Mouse (Mus musculus): ENCODE measurements around the gene Actr1b. TPM values are rescaled to one million over a fixed set of nuclear protein-coding genes. Genes with fewer than 3 reads are reported as not detected.

Actr1b gene
- polyA plus RNA-seq, 1 experiment from 2014 or later = 135 TPM

DNA sequence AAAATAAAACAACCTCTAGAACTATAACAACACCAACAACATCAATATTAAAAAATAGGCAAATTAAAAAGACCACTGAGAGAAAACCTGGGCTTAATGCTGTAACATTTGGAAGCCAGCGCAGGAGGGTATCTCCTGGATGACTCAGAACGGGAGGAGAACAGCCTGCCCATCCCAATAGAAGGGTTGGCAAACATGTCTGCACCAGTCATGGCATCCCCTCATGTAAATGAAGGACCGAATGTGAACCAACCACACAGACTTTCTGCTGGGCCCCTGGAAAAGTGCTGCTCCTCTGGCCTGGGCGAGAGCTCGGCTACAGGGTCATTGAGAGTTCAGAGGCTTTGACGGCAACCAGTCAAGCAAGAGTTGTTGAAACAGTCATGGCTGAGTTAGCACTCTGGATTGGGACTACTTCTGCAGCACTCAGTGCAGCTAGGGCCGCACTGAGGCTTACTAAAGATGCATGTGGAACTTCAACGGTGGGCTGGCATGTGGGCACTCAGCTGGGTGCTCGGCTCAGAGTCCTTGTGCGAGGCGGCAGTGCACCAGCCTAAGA, 49.0 kb downstream of the Actr1b start:
- Histone ChIP-seq H3K9me3 (no peaks in the 10 kb centered on the region), H3K4me1 (replicated peaks) (peaks cover 5% of the 10 kb centered on the region; the same call in 1 of the 2 replicates), H3K4me3 (no peak overlapping the region), H3K27me3 (ENCODE audit: insufficient read depth, poor library complexity, severe bottlenecking) (no peaks in the 10 kb centered on the region), H3K36me3 (no peaks in the 10 kb centered on the region), H3K27ac (no peak overlapping the region)
- DNase-seq (ENCODE audit: low spot score) = no peak
- 61% methylated on average over 11 of the region's 11 CpGs for WGBS

DNA sequence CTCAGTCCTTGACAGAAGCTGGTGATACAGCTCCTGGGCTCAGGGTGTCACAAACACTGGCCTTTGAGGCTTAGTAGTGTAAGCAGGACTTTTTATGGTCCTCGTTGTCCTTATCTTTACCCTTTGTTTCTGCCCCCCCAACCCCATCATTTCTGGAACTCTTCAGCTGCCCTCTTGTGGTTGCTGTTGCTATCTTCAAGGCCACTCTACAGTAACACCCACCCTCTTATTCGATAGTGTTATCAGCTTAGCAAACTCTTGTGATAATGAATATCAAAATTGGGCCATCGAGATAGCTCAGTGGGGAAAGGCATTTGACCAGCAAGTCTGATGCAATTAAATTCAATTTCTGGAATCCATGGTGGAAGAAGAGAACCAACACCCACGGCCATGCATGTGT, 49.8 kb downstream of the Actr1b start:
- 74% methylated on average over 4 of the region's 4 CpGs for WGBS

DNA sequence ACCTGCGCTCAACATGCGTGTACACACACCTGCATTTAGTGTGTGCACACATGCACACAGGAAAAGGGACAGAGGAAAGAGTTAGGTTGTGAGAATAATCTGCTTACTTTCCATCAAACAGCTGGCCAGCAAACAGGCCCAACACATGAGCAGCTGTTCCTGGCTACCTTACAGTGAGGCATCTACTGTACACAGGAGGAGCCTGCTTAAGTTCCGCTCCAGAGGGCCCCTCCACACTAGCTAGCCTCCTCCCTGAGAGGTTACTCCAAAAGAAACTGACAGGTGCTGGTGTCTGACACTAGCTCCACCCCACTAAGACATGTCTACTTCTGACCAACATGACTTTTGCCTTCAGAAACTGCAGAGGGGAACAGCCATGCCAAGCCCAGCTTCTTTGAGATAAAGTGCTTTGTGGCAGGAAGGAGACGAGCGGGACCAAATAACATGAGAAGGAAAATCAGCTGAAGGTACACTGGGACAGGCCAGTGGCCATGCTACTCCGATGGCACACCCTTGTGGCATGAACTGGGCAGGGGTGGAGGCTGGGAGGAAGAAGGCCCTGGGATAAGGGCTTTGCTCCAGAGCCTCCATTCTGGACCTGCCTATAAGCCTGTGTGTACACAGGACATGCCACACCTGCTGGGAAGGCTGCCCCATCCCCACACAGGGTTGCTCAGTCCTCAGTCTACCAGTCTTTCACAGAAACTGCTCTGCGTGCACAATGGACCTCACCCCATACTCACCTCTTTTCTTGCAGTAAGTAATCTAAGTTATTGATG, 55.4 kb downstream of the Actr1b start:
- no peaks in the 10 kb centered on the region for H3K4me1 ChIP-seq (replicated peaks)
- no peaks in the 10 kb centered on the region for H3K36me3 ChIP-seq
- no peak for DNase-seq (ENCODE audit: low spot score)
- 87% methylated on average over 7 of the region's 7 CpGs for WGBS
- no peak overlapping the region for H3K4me3 ChIP-seq
- no peaks in the 10 kb centered on the region for H3K9me3 ChIP-seq
- H3K27me3 ChIP-seq (ENCODE audit: insufficient read depth, poor library complexity, severe bottlenecking) = no peaks in the 10 kb centered on the region
- H3K27ac ChIP-seq = no peak overlapping the region

More for the DNA sequence above, 49.8 kb downstream of the Actr1b start:
- H3K4me1 ChIP-seq (replicated peaks) = peaks cover 5% of the 10 kb centered on the region; the same call in 1 of the 2 replicates
- no peak overlapping the region for H3K27ac ChIP-seq
- H3K27me3 ChIP-seq (ENCODE audit: insufficient read depth, poor library complexity, severe bottlenecking) = no peaks in the 10 kb centered on the region
- H3K9me3 ChIP-seq = no peaks in the 10 kb centered on the region
- no peak overlapping the region for H3K4me3 ChIP-seq
- no peaks in the 10 kb centered on the region for H3K36me3 ChIP-seq
- DNase-seq (ENCODE audit: low spot score) = no peak

DNA sequence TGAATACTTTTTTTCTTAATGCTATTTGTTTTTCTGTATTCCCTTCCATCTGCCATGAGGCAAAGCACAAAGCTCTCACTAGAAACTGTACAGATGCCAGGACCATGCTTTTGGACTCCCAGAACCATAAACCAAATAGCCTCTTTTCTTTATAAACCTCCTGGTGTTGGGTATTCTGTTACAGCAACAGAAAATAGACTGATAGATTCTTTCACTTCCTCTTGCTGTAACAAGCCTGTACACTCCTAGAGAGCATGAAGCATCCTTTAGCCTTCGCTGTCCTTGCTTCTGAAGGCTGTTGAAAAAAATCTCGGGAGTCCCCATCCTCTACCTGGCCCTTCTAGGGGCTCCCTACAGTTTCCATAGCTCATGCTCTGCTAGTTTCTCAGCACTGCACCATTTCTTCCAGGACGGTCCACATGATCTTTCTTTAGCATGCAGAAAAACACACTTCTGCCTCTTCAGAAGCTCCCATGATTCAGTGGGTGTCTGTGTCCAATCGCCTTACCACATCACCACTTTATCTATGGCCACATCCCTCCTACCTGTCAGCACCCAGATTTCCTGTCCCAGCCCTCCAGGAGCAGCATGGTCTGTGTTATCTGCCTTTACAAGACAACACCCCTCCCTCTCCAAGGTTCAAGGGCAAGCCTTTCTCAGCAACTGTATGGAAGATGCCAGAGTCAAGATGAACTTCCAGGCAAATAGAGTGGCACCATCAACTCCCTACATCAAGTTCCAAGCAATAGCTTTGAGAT, 56.4 kb downstream of the Actr1b start:
- Histone ChIP-seq H3K36me3 (no peaks in the 10 kb centered on the region), H3K4me3 (no peak overlapping the region), H3K9me3 (no peaks in the 10 kb centered on the region), H3K4me1 (replicated peaks) (no peaks in the 10 kb centered on the region), H3K27ac (no peak overlapping the region), H3K27me3 (ENCODE audit: insufficient read depth, poor library complexity, severe bottlenecking) (no peaks in the 10 kb centered on the region)
- WGBS = 84% methylated on average over 4 of the region's 4 CpGs
- no peak for DNase-seq (ENCODE audit: low spot score)

DNA sequence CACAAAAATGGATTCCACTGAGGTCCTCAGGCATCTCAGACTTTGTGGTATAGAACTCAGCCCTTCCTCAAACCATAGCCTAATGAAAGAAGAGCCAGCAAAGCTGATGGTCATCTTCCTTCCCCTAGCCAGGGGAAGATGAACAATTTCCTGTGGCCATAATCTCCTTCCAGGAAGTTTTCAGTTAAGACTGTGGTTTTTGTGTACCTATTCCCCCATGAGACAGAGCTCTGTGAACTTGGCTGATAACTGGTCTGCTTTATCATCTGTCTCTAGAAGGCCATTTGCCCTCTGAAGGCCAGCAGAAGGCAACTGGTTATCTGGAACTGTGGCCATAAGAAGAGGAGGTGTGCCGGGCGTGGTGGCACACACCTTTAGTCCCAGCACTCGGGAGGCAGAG, 58.0 kb downstream of the Actr1b start:
- no peaks in the 10 kb centered on the region for H3K4me1 ChIP-seq (replicated peaks)
- H3K9me3 ChIP-seq = no peaks in the 10 kb centered on the region
- H3K27ac ChIP-seq = no peak overlapping the region
- H3K36me3 ChIP-seq = no peaks in the 10 kb centered on the region
- H3K27me3 ChIP-seq (ENCODE audit: insufficient read depth, poor library complexity, severe bottlenecking) = no peaks in the 10 kb centered on the region
- no peak overlapping the region for H3K4me3 ChIP-seq
- no peak for DNase-seq (ENCODE audit: low spot score)
- WGBS = 87% methylated on average over 3 of the region's 3 CpGs

DNA sequence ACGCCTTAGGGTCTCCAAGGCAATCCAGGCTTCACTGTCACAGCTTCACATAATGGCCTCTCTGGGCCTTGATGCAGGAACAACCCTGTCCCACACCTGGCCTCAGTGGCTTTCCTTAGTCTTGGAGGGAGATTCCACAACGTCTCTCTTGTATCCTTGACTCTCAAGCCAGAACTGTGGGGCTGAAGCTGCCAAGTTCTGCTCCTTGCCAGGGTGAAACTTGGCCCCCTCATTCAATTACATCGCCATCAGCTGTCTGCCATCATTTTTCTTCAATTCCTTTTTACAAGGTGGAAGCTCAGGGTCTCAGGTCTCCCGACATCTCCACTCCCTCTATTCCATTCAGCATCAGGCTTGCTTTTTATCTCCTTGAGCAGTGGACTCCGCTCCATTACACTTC, 59.2 kb downstream of the Actr1b start:
- WGBS = 86% methylated on average over 5 of the region's 5 CpGs

More for the DNA sequence above, 59.2 kb downstream of the Actr1b start:
- H3K9me3 ChIP-seq = no peaks in the 10 kb centered on the region
- no peak for DNase-seq (ENCODE audit: low spot score)
- H3K27ac ChIP-seq = no peak overlapping the region
- no peaks in the 10 kb centered on the region for H3K36me3 ChIP-seq
- H3K4me3 ChIP-seq = no peak overlapping the region
- H3K27me3 ChIP-seq (ENCODE audit: insufficient read depth, poor library complexity, severe bottlenecking) = no peaks in the 10 kb centered on the region
- H3K4me1 ChIP-seq (replicated peaks) = no peaks in the 10 kb centered on the region

Other genes starting within 250 kb of the Actr1b start
- 13.4 and 15.3 TPM in 2 replicates for gene Cnnm4, start 242.8 kb downstream of the Actr1b start, polyA plus RNA-seq (2016; fragmentation: Nextera tagmentation; extraction: Ambion mirVana)
- 3.2 and 3.5 TPM in 2 replicates for gene Cnnm3, start 202.6 kb downstream of the Actr1b start, polyA plus RNA-seq (2016; fragmentation: Nextera tagmentation; extraction: Ambion mirVana)
- 15.7 and 18.0 TPM in 2 replicates for gene Ankrd23, start 177.5 kb downstream of the Actr1b start, polyA plus RNA-seq (2016; fragmentation: Nextera tagmentation; extraction: Ambion mirVana)
- 0.75 TPM in 1 of 2 replicates, not detected in the other for gene Gm42417, start 175.0 kb downstream of the Actr1b start, polyA plus RNA-seq (2016; fragmentation: Nextera tagmentation; extraction: Ambion mirVana)
- gene Ankrd39, start 167.0 kb downstream of the Actr1b start, polyA plus RNA-seq (2016; fragmentation: Nextera tagmentation; extraction: Ambion mirVana) = 16.9 and 20.6 TPM in 2 replicates
- 25.4 and 29.6 TPM in 2 replicates for gene Sema4c, start 156.1 kb downstream of the Actr1b start, polyA plus RNA-seq (2016; fragmentation: Nextera tagmentation; extraction: Ambion mirVana)
- gene Fam178b, start 31.2 kb downstream of the Actr1b start, polyA plus RNA-seq (2016; fragmentation: Nextera tagmentation; extraction: Ambion mirVana) = 0.42 and 0.46 TPM in 2 replicates
- 566 and 596 TPM in 2 replicates for gene Cox5b, start 23.0 kb downstream of the Actr1b start, polyA plus RNA-seq (2016; fragmentation: Nextera tagmentation; extraction: Ambion mirVana)
- 0.15 and 0.22 TPM in 2 replicates for gene 4933424G06Rik, start 4.3 kb downstream of the Actr1b start, polyA plus RNA-seq (2016; fragmentation: Nextera tagmentation; extraction: Ambion mirVana)
- 0.25 and 0.43 TPM in 2 replicates for gene Zap70, start 47.4 kb upstream of the Actr1b start, polyA plus RNA-seq (2016; fragmentation: Nextera tagmentation; extraction: Ambion mirVana)
- 11.0 and 12.7 TPM in 2 replicates for gene Tmem131, start 229.2 kb upstream of the Actr1b start, polyA plus RNA-seq (2016; fragmentation: Nextera tagmentation; extraction: Ambion mirVana)